Mouse (Mus musculus): ENCODE results near the gene Gmfg. TPM values are rescaled to one million over a fixed set of nuclear protein-coding genes. Genes with fewer than 3 reads are reported as not detected.
A peak's percentile ranks its signal among the peaks of the same experiment; 100 is the strongest.

The Gmfg gene
- polyA plus RNA-seq (2016; fragmentation: Nextera tagmentation; extraction: Ambion mirVana), result 7.5 and 8.3 TPM in 2 replicates

DNA sequence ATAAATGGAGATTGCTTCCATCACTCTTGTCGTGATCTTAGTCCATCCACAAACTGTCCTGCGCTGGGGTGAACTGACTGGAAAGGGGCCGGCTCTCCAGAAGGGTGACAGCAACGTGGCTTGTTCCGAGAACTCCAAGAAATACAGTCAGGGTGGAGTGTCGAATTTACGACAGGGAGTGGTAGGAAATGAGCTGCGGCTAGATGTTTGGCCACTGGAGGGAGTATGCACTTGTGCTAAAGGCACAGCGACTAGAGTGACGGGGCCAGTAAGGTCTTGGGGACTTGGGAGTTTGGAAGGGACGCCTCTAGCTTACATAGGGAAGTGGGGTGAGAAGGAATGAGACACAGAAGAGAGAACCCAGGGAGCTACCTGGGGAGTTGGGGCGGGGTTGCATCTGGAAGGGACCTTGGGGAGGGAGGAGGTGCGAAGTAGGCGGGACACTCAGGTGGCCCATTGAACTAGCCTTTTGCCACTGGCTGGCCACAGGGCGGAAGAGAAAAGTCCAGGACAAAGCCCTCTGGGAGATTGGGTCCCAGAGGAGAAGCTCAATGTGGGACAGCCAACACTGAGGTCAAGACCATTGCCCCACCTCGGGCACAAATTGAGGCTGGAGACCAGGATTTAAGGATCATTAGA lies at the start of gene Gmfg:
Gmfg (plus strand) TSS at position 516 of the 639 bp plus-strand sequence.
- 3% methylated on average over 16 of the region's 16 CpGs for WGBS
- peak within 1 kb of the TSS; percentile 50 for H3K9ac ChIP-seq
- ATAC-seq (ENCODE audit: insufficient number of reproducible peaks, insufficient read depth, low FRiP score, low TSS enrichment), result peak; percentile 12
- H3K4me2 ChIP-seq (replicated peaks), result peak within 1 kb of the TSS; percentile 67
- H3K27ac ChIP-seq, result peak within 1 kb of the TSS; percentile 46; the same call in 1 of the 2 replicates
- H3K4me3 ChIP-seq, result peak within 1 kb of the TSS; percentile 96
- no peaks in the 10 kb centered on the region for H3K27me3 ChIP-seq
- H3K4me1 ChIP-seq, result peaks cover 32% of the 10 kb centered on the region
- peaks cover 12% of the 10 kb centered on the region for H3K36me3 ChIP-seq
- H3K9me3 ChIP-seq, result no peaks in the 10 kb centered on the region

GRCm38 (mm10) chr7:28390331-28390730 lies 46.9 kb upstream of the Gmfg start:
- H3K36me3 ChIP-seq, result peaks cover 51% of the 10 kb centered on the region
- no peak overlapping the region for H3K27ac ChIP-seq
- no peak overlapping the region for H3K9ac ChIP-seq
- no peaks in the 10 kb centered on the region for H3K27me3 ChIP-seq
- WGBS, result 95% methylated on average over 3 of the region's 3 CpGs
- no peak for ATAC-seq (ENCODE audit: insufficient number of reproducible peaks, insufficient read depth, low FRiP score, low TSS enrichment)
- no peaks in the 10 kb centered on the region for H3K9me3 ChIP-seq
- H3K4me2 ChIP-seq (replicated peaks), result no peak overlapping the region
- H3K4me3 ChIP-seq, result no peak overlapping the region
- peaks cover 15% of the 10 kb centered on the region for H3K4me1 ChIP-seq

DNA sequence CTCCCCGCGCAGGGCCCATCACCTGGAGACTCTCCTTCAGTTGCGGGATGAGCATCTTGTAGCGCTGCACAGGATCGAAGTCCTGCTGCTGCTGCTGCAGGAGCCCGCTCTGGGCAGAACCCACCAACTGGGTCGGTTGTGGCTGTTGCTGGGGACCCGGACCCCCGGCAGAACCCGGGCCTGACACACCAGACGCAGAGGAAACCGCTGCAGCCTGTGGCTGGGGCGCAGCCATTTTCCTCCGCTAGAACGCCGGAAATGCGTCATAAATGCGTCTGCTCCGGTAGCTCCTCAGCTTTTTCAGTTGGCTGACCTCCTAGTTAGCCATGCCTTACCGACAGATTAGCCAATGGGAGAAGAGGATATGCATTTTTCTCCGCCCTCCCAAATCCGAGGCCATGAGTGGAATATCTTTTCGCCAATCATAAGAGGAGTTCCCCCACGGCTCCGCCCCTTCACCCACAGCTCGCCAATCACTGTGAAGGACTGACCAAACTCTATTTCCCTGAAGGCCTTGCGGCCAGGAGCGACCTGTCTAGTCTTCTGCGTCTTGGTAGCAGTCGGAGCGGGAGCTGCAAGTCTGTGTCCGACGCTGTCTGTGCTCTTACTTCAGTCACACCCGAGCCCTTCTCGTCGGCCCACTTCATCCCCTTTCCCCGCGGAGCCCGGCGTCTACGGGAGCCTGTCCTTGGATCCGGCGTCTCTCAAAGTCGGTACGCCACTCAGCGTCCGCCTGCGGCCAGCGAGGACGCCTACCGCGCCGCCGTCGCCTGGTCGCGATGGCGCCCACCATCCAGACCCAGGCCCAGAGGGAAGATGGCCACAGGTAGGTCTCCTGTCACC lies 44.6 kb upstream of the Gmfg start, which contains the start of the genes Med29 and Paf1:
Med29 (minus strand) TSS at position 280 of the 843 bp plus-strand sequence.
Paf1 (plus strand) TSS at position 523 of the 843 bp plus-strand sequence.
- peak within 1 kb of the TSS; percentile 56 for H3K27ac ChIP-seq
- H3K27me3 ChIP-seq, result no peaks in the 10 kb centered on the region
- peak within 1 kb of the TSS; percentile 83 for H3K9ac ChIP-seq
- peak within 1 kb of the TSS; percentile 94 for H3K4me3 ChIP-seq
- WGBS, result under 1% methylated on average over 58 of the region's 58 CpGs
- peak; percentile 97 for ATAC-seq (ENCODE audit: insufficient number of reproducible peaks, insufficient read depth, low FRiP score, low TSS enrichment)
- H3K4me1 ChIP-seq, result peaks cover 15% of the 10 kb centered on the region
- H3K9me3 ChIP-seq, result no peaks in the 10 kb centered on the region
- peaks cover 56% of the 10 kb centered on the region for H3K36me3 ChIP-seq
- H3K4me2 ChIP-seq (replicated peaks), result peak within 1 kb of the TSS; percentile 90

DNA sequence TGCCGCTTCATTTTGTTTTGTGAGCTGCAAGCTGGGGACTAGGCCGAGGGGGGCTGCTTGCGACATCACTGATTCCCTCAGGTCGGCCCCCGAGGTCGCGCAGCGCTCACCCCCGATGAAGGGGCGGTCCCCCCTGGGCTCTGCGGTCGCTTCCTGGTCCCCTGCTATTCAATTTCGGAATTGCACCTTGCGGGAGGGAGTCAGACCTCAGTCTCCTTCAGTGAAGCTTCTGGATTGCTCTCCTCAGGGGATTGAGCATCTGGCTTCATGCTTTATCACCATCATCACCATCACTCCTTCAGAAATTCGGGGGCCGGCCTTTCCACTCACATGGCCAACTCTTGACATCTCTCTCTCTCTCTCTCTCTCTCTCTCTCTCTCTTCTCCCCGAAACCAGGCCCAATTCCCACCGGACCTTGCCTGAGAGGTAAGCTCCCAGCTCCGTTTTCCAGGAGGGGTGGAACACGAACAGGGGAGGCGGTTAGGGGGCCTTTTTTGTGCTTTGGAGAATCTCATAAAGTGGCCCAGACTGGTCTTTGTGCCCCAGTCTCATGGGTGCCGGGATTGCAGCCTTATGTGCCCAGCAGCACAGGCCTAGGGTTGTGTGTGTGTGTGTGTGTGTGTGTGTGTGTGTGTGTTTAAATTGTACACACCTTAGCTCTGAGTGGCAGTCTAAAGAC lies 43.8 kb upstream of the Gmfg start:
- Histone ChIP-seq H3K36me3 (peaks cover 55% of the 10 kb centered on the region), H3K4me2 (replicated peaks) (peak overlapping the region; percentile 90), H3K4me1 (peaks cover 15% of the 10 kb centered on the region)

GRCm38 (mm10) chr7:28395425-28395824 lies 41.8 kb upstream of the Gmfg start:
- Histone ChIP-seq H3K4me1 (peaks cover 15% of the 10 kb centered on the region), H3K4me3 (no peak overlapping the region), H3K9ac (no peak overlapping the region), H3K9me3 (no peaks in the 10 kb centered on the region), H3K27me3 (no peaks in the 10 kb centered on the region), H3K27ac (no peak overlapping the region), H3K4me2 (replicated peaks) (no peak overlapping the region), H3K36me3 (peaks cover 54% of the 10 kb centered on the region)
- 93% methylated on average over 4 of the region's 4 CpGs for WGBS
- ATAC-seq (ENCODE audit: insufficient number of reproducible peaks, insufficient read depth, low FRiP score, low TSS enrichment), result no peak

More for the DNA sequence above, 43.8 kb upstream of the Gmfg start:
- H3K9ac ChIP-seq, result peak overlapping the region; percentile 83
- no peak for ATAC-seq (ENCODE audit: insufficient number of reproducible peaks, insufficient read depth, low FRiP score, low TSS enrichment)
- H3K9me3 ChIP-seq, result no peaks in the 10 kb centered on the region
- WGBS, result 5% methylated on average over 22 of the region's 22 CpGs
- peak overlapping the region; percentile 56 for H3K27ac ChIP-seq
- H3K4me3 ChIP-seq, result peak overlapping the region; percentile 94
- H3K27me3 ChIP-seq, result no peaks in the 10 kb centered on the region

DNA sequence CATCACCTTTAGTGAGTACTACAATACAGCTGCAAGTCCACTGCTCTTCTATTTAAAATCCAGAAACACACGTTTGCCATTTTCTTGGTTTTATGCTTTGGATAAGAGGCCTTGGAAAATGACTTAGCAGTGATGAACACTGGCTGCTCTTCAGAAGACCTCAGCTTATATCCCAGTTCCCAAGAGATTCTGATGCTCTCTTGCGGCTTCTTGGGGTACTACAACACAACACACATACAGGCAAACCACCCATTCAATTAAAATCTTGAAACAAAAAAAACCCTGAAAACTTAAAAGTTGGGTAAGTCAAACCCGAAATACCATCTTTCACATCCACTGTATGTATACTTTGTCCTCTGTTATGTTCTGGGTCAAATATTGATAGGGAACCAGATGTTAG lies 39.2 kb upstream of the Gmfg start:
- Histone ChIP-seq H3K4me1 (peaks cover 7% of the 10 kb centered on the region), H3K9ac (no peak overlapping the region), H3K36me3 (peaks cover 75% of the 10 kb centered on the region), H3K27ac (no peak overlapping the region), H3K4me3 (no peak overlapping the region), H3K9me3 (no peaks in the 10 kb centered on the region), H3K4me2 (replicated peaks) (no peak overlapping the region), H3K27me3 (no peaks in the 10 kb centered on the region)
- 64% methylated on average over 3 of the region's 3 CpGs for WGBS
- ATAC-seq (ENCODE audit: insufficient number of reproducible peaks, insufficient read depth, low FRiP score, low TSS enrichment), result no peak

DNA sequence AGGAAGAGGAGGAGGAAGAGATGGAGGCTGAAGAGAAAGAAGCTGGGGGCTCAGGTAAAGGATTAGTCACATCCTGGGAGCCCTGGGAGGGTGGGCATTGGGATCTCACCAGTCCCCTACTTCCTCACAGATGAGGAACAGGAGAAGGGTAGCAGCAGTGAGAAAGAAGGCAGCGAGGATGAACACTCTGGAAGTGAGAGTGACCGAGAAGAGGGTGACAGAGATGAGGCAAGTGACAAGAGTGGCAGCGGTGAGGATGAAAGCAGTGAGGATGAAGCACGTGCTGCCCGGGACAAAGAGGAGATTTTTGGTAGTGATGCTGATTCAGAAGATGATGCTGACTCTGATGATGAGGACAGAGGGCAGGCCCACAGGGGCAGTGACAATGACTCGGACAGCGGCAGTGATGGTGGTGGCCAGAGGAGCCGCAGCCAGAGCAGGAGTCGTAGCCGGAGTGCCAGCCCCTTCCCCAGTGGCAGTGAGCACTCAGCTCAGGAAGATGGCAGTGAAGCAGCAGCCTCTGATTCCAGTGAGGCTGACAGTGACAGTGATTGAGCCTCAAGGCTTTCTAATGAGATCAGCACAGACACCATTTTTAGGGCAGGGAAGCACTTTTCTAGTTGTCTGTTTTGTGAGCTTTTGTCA lies 38.4 kb upstream of the Gmfg start:
- Histone ChIP-seq H3K9ac (no peak overlapping the region), H3K36me3 (peaks cover 83% of the 10 kb centered on the region), H3K4me3 (no peak overlapping the region), H3K9me3 (no peaks in the 10 kb centered on the region), H3K27ac (no peak overlapping the region), H3K27me3 (no peaks in the 10 kb centered on the region), H3K4me1 (peaks cover 3% of the 10 kb centered on the region), H3K4me2 (replicated peaks) (no peak overlapping the region)
- no peak for ATAC-seq (ENCODE audit: insufficient number of reproducible peaks, insufficient read depth, low FRiP score, low TSS enrichment)
- WGBS, result 88% methylated on average over 10 of the region's 10 CpGs

- Histone ChIP-seq H3K27me3 (no peaks in the 10 kb centered on the region), H3K9ac (no peak overlapping the region), H3K9me3 (no peaks in the 10 kb centered on the region), H3K4me2 (replicated peaks) (no peak overlapping the region), H3K4me1 (no peaks in the 10 kb centered on the region), H3K36me3 (peaks cover 91% of the 10 kb centered on the region), H3K4me3 (no peak overlapping the region), H3K27ac (no peak overlapping the region)
- no peak for ATAC-seq (ENCODE audit: insufficient number of reproducible peaks, insufficient read depth, low FRiP score, low TSS enrichment)
- 93% methylated on average over 1 of the region's 1 CpGs for WGBS
Measured at GRCm38 (mm10) chr7:28401030-28401429, 36.2 kb upstream of the Gmfg start.

DNA sequence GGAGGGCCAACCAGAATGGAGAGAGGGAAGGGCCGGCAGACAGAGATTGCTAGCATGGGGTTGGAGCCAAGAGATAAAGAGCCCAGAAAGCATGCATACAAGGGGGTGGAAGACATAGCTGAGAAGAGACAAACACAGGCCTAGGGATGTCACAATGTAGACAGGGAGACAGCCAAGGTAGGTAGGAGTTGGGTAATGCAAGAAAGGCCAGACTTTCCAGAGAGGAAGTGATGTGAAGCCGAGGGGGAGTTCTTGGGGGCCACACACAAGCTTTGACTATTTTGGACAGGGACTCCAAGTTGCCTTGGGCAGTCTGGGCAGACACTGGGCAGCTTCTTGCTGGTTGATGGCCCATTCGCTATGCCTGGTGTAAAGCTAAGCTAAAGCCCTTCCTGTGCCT lies 35.3 kb upstream of the Gmfg start:
- Histone ChIP-seq H3K27ac (no peak overlapping the region), H3K4me3 (no peak overlapping the region), H3K27me3 (no peaks in the 10 kb centered on the region), H3K9me3 (no peaks in the 10 kb centered on the region), H3K9ac (0 out of 2 replicates have a peak overlapping the region, but pooled peaks have one; percentile 7), H3K36me3 (peaks cover 91% of the 10 kb centered on the region), H3K4me2 (replicated peaks) (no peak overlapping the region), H3K4me1 (no peaks in the 10 kb centered on the region)
- 90% methylated on average over 3 of the region's 3 CpGs for whole genome bisulfite sequencing
- ATAC-seq (ENCODE audit: insufficient number of reproducible peaks, insufficient read depth, low FRiP score, low TSS enrichment), result no peak

- no peaks in the 10 kb centered on the region for H3K9me3 ChIP-seq
- H3K4me2 ChIP-seq (replicated peaks), result no peak overlapping the region
- 96% methylated on average over 3 of the region's 3 CpGs for WGBS
- H3K4me3 ChIP-seq, result no peak overlapping the region
- ATAC-seq (ENCODE audit: insufficient number of reproducible peaks, insufficient read depth, low FRiP score, low TSS enrichment), result no peak
- no peaks in the 10 kb centered on the region for H3K27me3 ChIP-seq
- no peaks in the 10 kb centered on the region for H3K4me1 ChIP-seq
- H3K9ac ChIP-seq, result no peak overlapping the region
- peaks cover 74% of the 10 kb centered on the region for H3K36me3 ChIP-seq
- H3K27ac ChIP-seq, result no peak overlapping the region
Measured at GRCm38 (mm10) chr7:28410841-28411475, 26.3 kb upstream of the Gmfg start.

DNA sequence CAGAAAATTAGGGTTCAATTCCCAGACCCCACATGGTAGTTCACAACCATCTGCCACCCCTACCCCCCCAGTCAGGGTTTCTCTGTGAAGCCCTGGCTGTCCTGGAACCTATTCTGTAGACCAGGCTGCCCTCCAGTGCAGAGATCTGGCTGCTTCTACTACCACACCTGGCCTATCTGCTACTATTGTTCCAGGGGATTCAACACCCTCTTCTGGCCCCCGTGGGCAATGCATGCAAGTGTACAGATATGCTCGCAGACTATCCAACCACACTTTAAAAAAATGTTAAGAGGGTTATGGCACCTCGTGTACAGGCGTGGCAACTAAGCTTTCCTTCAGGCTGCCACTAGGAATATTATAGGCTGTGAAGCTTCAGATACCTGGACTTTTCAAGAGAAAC lies 24.4 kb upstream of the Gmfg start:
- Histone ChIP-seq H3K27ac (no peak overlapping the region), H3K9ac (no peak overlapping the region), H3K4me3 (no peak overlapping the region), H3K4me2 (replicated peaks) (no peak overlapping the region), H3K36me3 (peaks cover 69% of the 10 kb centered on the region), H3K4me1 (no peaks in the 10 kb centered on the region), H3K27me3 (no peaks in the 10 kb centered on the region), H3K9me3 (no peaks in the 10 kb centered on the region)
- WGBS, result 82% methylated on average over 4 of the region's 4 CpGs
- no peak for ATAC-seq (ENCODE audit: insufficient number of reproducible peaks, insufficient read depth, low FRiP score, low TSS enrichment)
